Mouse (Mus musculus) WW6 (cell line): ENCODE results near the gene Hs6st1.

Experiments
- DNase-seq: peaks from one replicate; pipeline ENCODE4 v3.0.0-alpha.2; 2013; ENCODE audit warnings: low read depth, low spot score

Hs6st1 gene

DNA sequence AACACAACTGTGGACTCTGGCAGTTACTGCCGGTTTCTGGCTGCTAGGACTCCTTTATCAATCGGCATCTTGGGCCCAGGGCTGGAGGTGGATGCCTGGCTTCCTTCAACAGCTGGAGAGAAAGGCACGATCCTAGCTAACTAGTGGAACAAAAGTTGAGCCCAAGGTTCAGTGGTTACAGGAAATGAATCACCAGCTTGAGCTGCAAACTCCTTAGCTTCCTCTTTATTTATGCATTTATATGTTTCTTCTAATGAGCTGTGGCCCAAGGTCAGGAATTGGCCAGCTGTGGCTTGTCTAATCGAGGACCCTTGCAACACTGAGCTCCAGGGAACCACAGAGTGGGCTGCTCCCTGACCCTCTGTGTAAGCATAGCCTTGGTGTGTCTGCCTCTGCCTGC is 60.9 kb downstream of the Hs6st1 start:
- DNase-seq, result no peak

DNA sequence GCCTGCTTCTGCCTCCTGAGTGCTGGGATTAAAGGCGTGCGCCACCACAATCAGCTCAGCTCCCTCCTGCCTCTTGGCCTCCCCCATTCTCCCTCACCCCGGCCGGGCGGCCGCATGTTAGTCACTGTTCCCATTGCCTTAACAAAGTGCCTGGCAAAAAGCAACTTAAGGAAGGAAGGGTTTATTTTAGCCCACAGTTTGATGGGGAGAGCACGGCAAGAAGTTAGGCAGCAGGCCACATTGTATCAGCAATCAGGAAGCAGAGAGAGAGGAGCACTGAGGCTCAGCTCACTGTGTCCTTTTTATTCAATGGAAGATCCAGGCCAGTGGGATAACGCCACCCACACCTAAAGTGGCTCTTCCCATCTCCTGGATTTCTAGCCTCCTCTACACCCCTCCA is 61.7 kb downstream of the Hs6st1 start:
- DNase-seq, result no peak

DNA sequence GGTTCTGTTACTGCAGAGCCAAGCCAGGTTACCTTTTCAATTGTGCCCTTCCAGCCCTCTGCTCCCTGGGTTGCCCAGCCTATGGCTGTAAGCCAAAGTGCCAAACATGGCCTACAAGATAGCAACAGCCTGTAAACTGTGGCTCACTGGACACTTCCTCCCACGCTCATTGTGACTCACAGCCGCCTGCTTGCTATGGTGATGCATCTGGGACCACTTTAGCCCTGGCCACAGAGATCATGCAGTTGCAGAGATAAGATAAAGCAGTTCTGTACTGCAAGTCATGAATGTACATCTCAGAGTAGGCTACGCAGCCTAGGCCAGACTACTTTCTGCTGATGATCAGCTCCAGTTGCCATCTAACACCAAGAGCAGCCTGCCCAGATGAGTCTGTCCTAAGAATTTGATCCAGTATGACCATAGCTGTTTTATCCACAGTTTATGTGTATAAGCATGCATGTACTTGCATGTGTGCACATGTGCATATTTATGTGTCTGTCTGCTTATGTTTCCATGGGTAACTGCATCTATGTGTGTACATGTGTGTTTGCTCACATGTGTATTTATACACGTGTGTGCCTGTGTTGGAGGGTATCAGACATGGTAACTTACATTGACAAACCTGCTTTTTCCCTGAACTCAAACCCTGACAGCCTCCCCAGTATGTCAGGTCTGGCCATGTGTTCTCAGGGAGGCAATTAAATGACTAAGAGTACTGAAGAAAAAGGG is 62.3 kb downstream of the Hs6st1 start:
- no peak for DNase-seq

DNA sequence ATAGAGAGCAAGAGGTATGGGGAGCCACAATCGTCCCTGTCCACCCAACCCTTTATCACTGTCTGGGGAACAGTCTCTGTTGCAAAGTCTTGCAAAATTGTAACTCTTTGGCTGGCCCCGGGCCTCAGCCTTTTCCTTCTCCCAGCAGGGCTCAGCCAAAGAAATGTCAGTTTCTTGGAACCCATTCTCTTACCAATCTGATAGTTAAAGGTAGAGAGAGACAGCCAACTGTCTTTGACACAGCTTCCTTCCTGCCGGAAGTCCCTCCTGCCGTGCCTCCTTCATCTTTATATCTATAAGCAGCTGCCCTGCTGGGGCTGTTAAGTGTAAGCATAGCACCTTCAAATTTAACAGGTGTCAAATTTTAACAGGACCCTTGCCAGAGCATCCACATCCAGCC is 63.0 kb downstream of the Hs6st1 start:
- DNase-seq, result no peak

DNA sequence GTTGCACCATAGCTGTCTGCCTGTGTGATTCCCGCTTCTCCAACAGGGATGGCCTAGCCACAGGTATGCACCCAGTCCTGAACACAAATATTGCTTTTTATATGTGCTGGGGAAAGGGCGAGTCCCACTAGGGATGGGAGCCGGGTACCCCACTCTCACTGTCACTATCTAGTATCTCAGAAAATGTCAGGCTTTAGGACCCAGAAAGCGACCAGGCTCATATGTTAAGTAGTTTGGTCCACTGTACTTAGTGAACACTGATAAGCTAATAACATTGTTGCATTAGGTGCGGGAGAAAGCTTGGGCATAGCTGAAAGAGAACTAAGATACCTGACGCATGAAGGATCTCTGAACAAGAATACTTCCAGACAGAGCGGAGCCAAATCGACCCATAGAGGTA is 63.6 kb downstream of the Hs6st1 start:
- no peak for DNase-seq

DNA sequence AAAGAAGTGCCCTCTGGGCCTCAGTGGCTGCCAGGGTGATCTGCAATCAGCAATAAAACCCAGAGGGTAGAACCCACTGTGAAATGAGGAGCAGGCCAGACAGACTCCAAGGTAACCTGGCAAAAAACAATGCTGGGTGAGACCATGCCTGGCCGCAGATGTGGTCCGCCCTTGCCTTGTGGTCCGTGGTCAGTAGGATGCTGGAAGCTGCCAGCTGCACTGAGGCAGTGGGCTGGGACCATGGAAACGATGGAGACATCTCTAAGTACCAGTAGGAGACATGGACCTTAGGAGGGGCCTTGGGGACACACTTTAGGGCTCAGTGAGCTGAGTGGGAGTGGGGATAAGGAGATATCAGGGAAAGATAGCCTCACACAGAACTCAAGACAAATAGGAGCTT is 64.0 kb downstream of the Hs6st1 start:
- DNase-seq, result no peak

DNA sequence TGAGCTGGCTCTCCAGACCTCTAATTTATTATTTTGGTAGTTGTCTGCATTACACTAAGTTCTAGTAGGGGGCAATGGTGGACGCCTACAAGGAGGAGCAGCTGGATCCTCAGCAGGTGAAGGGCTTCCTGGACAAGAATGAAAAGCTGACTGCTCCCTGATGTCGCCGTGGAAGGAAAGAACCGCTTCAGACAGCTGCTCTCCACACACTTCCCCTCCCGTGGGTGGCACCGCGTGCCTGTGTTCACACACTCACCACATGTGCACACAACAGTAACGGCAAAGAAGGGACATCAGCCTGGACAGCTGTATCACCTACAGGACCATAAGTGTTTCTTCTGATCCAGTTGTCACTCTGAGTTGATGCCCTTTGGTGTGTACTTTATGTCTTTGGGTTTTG is 64.8 kb downstream of the Hs6st1 start:
- no peak for DNase-seq

DNA sequence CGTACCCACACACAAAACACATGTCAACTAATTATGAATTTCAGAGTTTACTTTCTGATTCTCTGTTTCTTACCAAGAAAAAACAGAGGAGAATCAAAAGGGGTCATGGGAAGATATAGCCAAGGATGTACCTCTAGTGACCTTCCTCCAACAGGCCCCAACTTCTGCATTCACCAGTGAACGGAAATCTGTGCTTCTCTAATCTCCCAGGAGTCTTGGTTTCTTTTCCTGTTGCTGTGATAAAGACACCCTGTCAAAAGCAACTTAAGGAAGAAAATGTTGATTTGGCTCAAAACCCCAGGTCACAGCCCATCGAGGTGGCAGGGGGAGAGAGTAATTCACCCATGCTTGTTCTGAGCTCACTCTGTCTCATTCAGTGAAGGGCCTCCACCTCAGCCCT is 65.4 kb downstream of the Hs6st1 start:
- DNase-seq, result no peak

DNA sequence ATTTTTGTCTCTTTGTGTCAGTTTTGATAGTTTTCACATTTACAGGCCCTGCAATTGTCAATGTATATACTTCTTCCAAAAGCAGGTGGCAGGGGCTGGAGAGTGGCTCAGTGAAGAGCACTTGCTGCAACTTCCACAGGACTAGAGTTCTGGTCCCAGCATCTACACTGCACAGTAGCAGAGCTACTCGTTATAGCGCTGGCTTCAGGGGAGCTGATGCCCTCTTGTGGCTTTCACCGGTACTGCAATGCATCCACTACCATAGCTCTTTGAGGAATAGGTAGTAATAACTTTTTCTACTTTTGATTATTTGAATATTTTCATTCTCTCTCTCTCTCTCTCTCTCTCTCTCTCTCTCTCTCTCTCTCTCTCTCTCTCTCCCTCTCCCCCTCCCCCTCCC is 66.4 kb downstream of the Hs6st1 start:
- DNase-seq, result peak; percentile 26

DNA sequence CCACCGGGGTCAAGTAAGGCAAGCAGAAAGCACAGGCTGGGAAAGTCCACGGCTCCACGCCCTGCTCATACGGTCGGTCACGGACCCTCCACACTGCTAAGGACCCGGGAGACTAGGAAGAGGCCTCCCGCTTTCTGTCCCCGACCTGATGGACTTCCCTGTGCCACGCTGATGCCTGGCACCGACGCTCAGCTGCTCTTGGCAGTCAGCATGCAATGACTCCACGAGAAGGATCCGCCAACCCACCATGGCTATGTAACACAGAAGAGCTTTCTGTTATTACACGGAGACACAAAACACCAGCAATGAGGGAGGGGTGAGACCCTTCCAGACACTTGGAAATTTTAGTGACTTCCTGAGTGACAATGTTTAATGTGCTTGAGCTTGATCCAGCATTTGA is 72.1 kb downstream of the Hs6st1 start:
- DNase-seq, result no peak

DNA sequence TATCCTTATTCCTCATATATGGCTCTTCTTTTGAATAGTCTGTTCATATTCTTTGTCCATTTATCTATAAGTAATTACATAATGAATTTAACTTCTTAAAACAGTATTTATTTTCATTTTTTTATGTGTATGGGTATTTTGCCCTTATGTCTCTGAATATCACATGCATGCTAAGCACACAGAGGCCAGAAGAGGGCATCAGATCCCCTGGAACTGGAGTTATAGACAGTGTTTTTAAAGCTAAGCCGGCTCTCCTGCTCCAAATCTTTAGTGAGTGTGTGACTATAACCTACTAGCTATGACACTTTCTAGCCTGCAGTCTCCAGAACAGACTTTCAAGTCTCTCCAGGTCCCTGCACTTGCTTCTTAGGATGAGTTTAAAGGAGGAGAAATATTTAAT is 76.8 kb downstream of the Hs6st1 start:
- DNase-seq, result no peak

DNA sequence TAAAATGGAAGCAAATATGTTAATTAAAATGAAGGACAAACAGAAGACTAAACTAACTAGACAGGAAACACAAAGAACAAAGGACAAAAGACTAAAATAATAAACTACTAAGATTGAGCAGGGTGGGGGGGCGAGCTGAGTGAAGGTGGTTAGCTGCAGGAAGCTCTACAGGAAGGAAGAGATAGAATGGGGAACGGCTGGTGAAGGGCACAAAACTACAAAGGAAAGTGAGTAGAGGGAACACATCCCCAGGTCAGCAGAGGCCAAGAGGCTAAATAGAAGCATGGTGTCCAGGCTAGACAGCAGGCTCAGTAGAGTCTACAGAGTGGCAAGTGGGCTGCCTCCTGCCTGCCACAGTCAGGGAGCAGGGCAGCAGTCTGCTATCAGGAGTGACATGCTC is 80.6 kb downstream of the Hs6st1 start:
- no peak for DNase-seq

DNA sequence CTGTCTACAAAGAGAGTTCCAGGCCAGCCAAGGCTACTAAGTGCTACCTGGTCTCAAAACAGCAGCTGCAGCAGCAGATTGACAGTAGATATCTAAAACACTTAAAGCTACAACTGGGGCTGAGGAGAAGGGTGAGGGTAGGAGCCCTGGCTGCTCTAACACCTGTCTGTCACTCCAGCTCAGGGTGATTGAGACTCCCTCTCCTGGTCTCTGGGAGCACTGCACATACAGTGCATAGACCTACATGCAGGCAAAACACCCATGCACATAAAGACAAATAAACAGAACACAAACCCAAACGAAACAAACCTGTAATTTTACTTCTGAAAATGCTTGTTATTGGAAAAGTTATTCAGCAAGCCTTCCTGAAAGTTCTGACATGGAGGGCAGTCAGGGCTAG is 81.2 kb downstream of the Hs6st1 start:
- DNase-seq, result peak; percentile 16
